Mouse (Mus musculus) CH12.LX (cell line): Measurements from ENCODE around the gene Kirrel3. TPM values are rescaled to one million over a fixed set of nuclear protein-coding genes. Genes with fewer than 3 reads are reported as not detected.

Experiments
- DNase-seq: peaks from one replicate; pipeline ENCODE4 v3.0.0-alpha.2; 2013; ENCODE audit errors: extremely low read depth
- H3K27ac ChIP-seq: 2 replicates; pipeline ENCODE4 v1.5.1; 2012; ENCODE audit warnings: low read depth, mild to moderate bottlenecking, control low read depth, moderate library complexity; ENCODE audit not compliant: insufficient read depth
- H3K27me3 ChIP-seq: replicated peaks from 2 replicates; pipeline ENCODE3; 2012; ENCODE audit warnings: inconsistent platforms
- H3K36me3 ChIP-seq, 2 experiments: replicated peaks in 1 of 2; 2 replicates each; pipeline versions ENCODE3 to v1.6.1; 2012; ENCODE audit warnings: inconsistent platforms in 1 of 2, low read length in 1 of 2, mild to moderate bottlenecking in 1 of 2, mixed read lengths in 1 of 2, moderate library complexity in 1 of 2; ENCODE audit not compliant: control insufficient read depth in 1 of 2, insufficient read depth in 1 of 2
- H3K4me1 ChIP-seq, 2 experiments: 2 replicates each; pipeline ENCODE4 v1.6.1; 2012; ENCODE audit warnings: inconsistent platforms in 1 of 2, moderate library complexity in 1 of 2; ENCODE audit not compliant: insufficient read depth in 2 of 2, control insufficient read depth in 1 of 2
- H3K4me2 ChIP-seq: 2 replicates; pipeline ENCODE4 v1.6.1; 2012; ENCODE audit warnings: low read depth, mild to moderate bottlenecking, control low read depth; ENCODE audit not compliant: poor library complexity, insufficient read depth, severe bottlenecking
- H3K4me3 ChIP-seq, 3 experiments: fragments of 150-350 bp in 1 of 3; sonication (generic) in 1 of 3; replicated peaks in 1 of 3; 2 replicates each; pipeline versions ENCODE3 to v1.5.1; 2011 to 2012; ENCODE audit warnings: low read depth in 2 of 3, low read length in 2 of 3, mild to moderate bottlenecking in 2 of 3, moderate library complexity in 2 of 3, control low read depth in 1 of 3, improper control_type of control experiment in 1 of 3, inconsistent platforms in 1 of 3, mixed read lengths in 1 of 3; ENCODE audit not compliant: poor library complexity in 1 of 3
- H3K79me2 ChIP-seq: replicated peaks from 2 replicates; pipeline ENCODE4 v1.6.1; 2012; ENCODE audit warnings: mild to moderate bottlenecking, moderate library complexity; ENCODE audit not compliant: control insufficient read depth, poor library complexity, insufficient read depth, severe bottlenecking; ENCODE audit errors: extremely low read depth
- H3K9ac ChIP-seq: 2 replicates; pipeline ENCODE4 v1.6.1; 2012; ENCODE audit warnings: low read depth, mild to moderate bottlenecking, control low read depth, moderate library complexity; ENCODE audit not compliant: insufficient read depth
- H3K9me3 ChIP-seq: replicated peaks from 2 replicates; pipeline ENCODE3; 2012; ENCODE audit warnings: low read length, inconsistent platforms, mixed read lengths
- ELF1 ChIP-seq: IDR thresholded peaks from 2 replicates; pipeline ENCODE4 v1.6.1; 2014; ENCODE audit warnings: low read depth, mild to moderate bottlenecking, inconsistent platforms, low read length, improper control_type of control experiment
- HCFC1 ChIP-seq: IDR thresholded peaks from 2 replicates; pipeline ENCODE4 v1.6.1; 2012; ENCODE audit warnings: low read depth, mild to moderate bottlenecking, inconsistent platforms, low read length, improper control_type of control experiment
- IRF4 ChIP-seq: IDR thresholded peaks from 2 replicates; pipeline ENCODE4 v1.6.1; 2014; ENCODE audit warnings: low read depth, mild to moderate bottlenecking, inconsistent platforms, low read length, improper control_type of control experiment
- JUND ChIP-seq: conservative IDR thresholded peaks from 2 replicates; pipeline ENCODE4 v1.6.1; 2011; ENCODE audit warnings: low read depth, low read length, improper control_type of control experiment
- KAT2A ChIP-seq: IDR thresholded peaks from 2 replicates; pipeline ENCODE4 v1.6.1; 2012; ENCODE audit warnings: low read length, improper control_type of control experiment, inconsistent platforms; ENCODE audit not compliant: insufficient replicate concordance
- MAFK ChIP-seq: IDR thresholded peaks from 2 replicates; pipeline ENCODE4 v1.6.1; 2011; ENCODE audit warnings: low read length, improper control_type of control experiment; ENCODE audit not compliant: insufficient replicate concordance
- MAZ ChIP-seq: IDR thresholded peaks from 2 replicates; pipeline ENCODE4 v1.6.1; 2012; ENCODE audit warnings: low read depth, mild to moderate bottlenecking, inconsistent platforms, low read length, improper control_type of control experiment, moderate library complexity
- MEF2A ChIP-seq: IDR thresholded peaks from 2 replicates; pipeline ENCODE4 v1.6.1; 2014; ENCODE audit warnings: low read depth, mild to moderate bottlenecking, inconsistent platforms, low read length, improper control_type of control experiment, borderline replicate concordance
- MXI1 ChIP-seq: IDR thresholded peaks from 2 replicates; pipeline ENCODE4 v1.6.1; 2011; ENCODE audit warnings: mild to moderate bottlenecking, low read depth, low read length, improper control_type of control experiment
- NRF1 ChIP-seq: IDR thresholded peaks from 2 replicates; pipeline ENCODE4 v1.6.1; 2014; ENCODE audit warnings: low read depth, mild to moderate bottlenecking, inconsistent platforms, low read length, improper control_type of control experiment, moderate library complexity
- POLR2A ChIP-seq: IDR thresholded peaks from 2 replicates; pipeline ENCODE4 v1.6.1; 2011; ENCODE audit warnings: low read depth, mild to moderate bottlenecking, improper control_type of control experiment, low read length
- POLR2AphosphoS2 ChIP-seq: IDR thresholded peaks from 2 replicates; pipeline ENCODE4 v1.6.1; 2011; ENCODE audit warnings: low read depth, low read length, improper control_type of control experiment
- RCOR1 ChIP-seq: conservative IDR thresholded peaks from 2 replicates; pipeline ENCODE4 v1.6.1; 2012; ENCODE audit warnings: low read depth, mild to moderate bottlenecking, inconsistent platforms, low read length, improper control_type of control experiment
- SIN3A ChIP-seq: IDR thresholded peaks from 2 replicates; pipeline ENCODE4 v1.6.1; 2012; ENCODE audit warnings: low read length, improper control_type of control experiment, inconsistent platforms
- TBP ChIP-seq: conservative IDR thresholded peaks from 2 replicates; pipeline ENCODE4 v1.6.1; 2011; ENCODE audit warnings: low read depth, low read length, improper control_type of control experiment
- TCF12 ChIP-seq: IDR thresholded peaks from 2 replicates; pipeline ENCODE4 v1.6.1; 2014; ENCODE audit warnings: low read depth, mild to moderate bottlenecking, inconsistent platforms, low read length, improper control_type of control experiment
- USF1 ChIP-seq: IDR thresholded peaks from 2 replicates; pipeline ENCODE4 v1.6.1; 2014; ENCODE audit warnings: low read depth, mild to moderate bottlenecking, inconsistent platforms, low read length, improper control_type of control experiment
- ZMIZ1 ChIP-seq: IDR thresholded peaks from 2 replicates; pipeline ENCODE4 v1.6.1; 2012; ENCODE audit warnings: low read depth, mild to moderate bottlenecking, inconsistent platforms, low read length, improper control_type of control experiment
- ZNF384 ChIP-seq: IDR thresholded peaks from 2 replicates; pipeline ENCODE4 v1.6.1; 2012; ENCODE audit warnings: low read depth, low read length, improper control_type of control experiment, inconsistent platforms
- dilution Hi-C: fragments of 300-500 bp; cut with MboI; formaldehyde crosslinking; loops from 2 replicates; pipeline ENCODE4 v1.14.3; 2020; ENCODE audit warnings: low sequenced_read_pairs; ENCODE audit not compliant: extremely low pct_unique_long_range_greater_than_20kb, extremely low pct_ligation_motif_present
- in situ Hi-C: fragments of 300-500 bp; cut with MboI; formaldehyde crosslinking; loops from 3 replicates; pipeline ENCODE4 v1.14.3; 2019; ENCODE audit warnings: low sequenced_read_pairs, low pct_ligation_motif_present, low pct_unique_long_range_greater_than_20kb, mixed read lengths
- polyA plus RNA-seq: library from polyadenylated mRNA; unstranded; fragments of >175 nt; gene quantifications from 2 replicates; pipeline ENCODE4 v1.2.1, GENCODE M21; 2012; ENCODE audit warnings: low read depth; ENCODE audit not compliant: insufficient read length
- total RNA-seq, 2 experiments: library from RNA; depleted of rRNA; stranded (reverse); fragments of 300-350 nt in 1 of 2; fragments of >200 nt in 1 of 2; gene quantifications; 2 replicates each; pipeline ENCODE4 v1.2.3; 2012 to 2014

The Kirrel3 gene
- total and polyA plus RNA-seq, 3 experiments, result not detected

DNA sequence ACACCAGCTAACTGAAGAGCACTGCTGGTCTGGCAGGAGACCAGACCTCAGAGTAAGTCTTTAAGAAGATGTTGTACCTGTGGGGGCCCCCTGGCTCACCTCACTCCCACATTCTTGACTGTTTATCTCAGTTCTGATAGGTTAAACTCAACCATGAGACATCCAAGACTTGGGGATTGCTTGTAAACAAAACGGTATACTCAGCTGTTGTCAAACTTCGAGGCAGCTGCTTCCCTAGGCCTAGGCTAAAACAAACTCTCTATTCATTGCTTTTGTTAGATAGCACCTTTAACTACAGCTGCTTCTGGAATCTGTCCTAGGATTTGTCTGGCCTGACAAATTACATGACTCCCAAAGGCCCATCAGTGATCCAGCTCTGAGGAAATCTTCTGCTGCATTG, 99.8 kb downstream of the Kirrel3 start:
- Histone ChIP-seq H3K4me2 (no peak overlapping the region), H3K9me3 (no peaks in the 10 kb centered on the region)
- TF ChIP-seq ZNF384, result no peak
- TF ChIP-seq JUND, result no peak
- no peak for TF ChIP-seq IRF4
- no peak for TF ChIP-seq ZMIZ1
- TF ChIP-seq ELF1, result no peak
- TF ChIP-seq POLR2AphosphoS2, result no peak
- TF ChIP-seq HCFC1, result no peak
- TF ChIP-seq MXI1, result no peak
- TF ChIP-seq MEF2A, result no peak
- TF ChIP-seq RCOR1, result no peak
- TF ChIP-seq TCF12, result no peak
- TF ChIP-seq SIN3A, result no peak
- TF ChIP-seq KAT2A, result no peak
- TF ChIP-seq MAZ, result no peak
- no peak for TF ChIP-seq USF1
- no peak for TF ChIP-seq NRF1
- TF ChIP-seq, all 38 proteins: peak for 0
- H3K27ac ChIP-seq, result no peak overlapping the region
- no peaks in the 10 kb centered on the region for H3K36me3 ChIP-seq
- in situ Hi-C loops (no loop called here), dilution Hi-C loops (no loop called here)
- H3K9ac ChIP-seq, result no peak overlapping the region
- DNase-seq, result no peak
- H3K4me3 ChIP-seq, result no peak overlapping the region
- H3K4me1 ChIP-seq, result no peaks in the 10 kb centered on the region
- H3K79me2 ChIP-seq, result no peaks in the 10 kb centered on the region
- H3K27me3 ChIP-seq, result peaks cover 16% of the 10 kb centered on the region

- Histone ChIP-seq H3K9me3 (peaks cover 4% of the 10 kb centered on the region), H3K27me3 (peaks cover 16% of the 10 kb centered on the region), H3K4me2 (no peak overlapping the region), H3K27ac (no peak overlapping the region), H3K79me2 (no peaks in the 10 kb centered on the region), H3K9ac (no peak overlapping the region), H3K4me1 (peaks cover 0 to under 1% of the 10 kb centered on the region in 2 experiments; a peak in 1 of 4 replicates), H3K36me3 (no peaks in the 10 kb centered on the region), H3K4me3 (no peak overlapping the region)
- DNase-seq, result no peak
- dilution Hi-C loops, result no loop called here
- TF ChIP-seq POLR2A, result no peak
- TF ChIP-seq MAFK, result no peak
- TF ChIP-seq TBP, result no peak
- no peak for TF ChIP-seq MXI1
- in situ Hi-C loops, result no loop called here
These were observed 100.4 kb downstream of the Kirrel3 start for GRCm38 (mm10) chr9:34586080-34586479.
